Mouse (Mus musculus): ENCODE results near the gene Lct. TPM values are rescaled to one million over a fixed set of nuclear protein-coding genes. Genes with fewer than 3 reads are reported as not detected.

The Lct gene
- total and polyA plus RNA-seq, 2 experiments from 2014 or later = 0.04 to 0.11 TPM

DNA sequence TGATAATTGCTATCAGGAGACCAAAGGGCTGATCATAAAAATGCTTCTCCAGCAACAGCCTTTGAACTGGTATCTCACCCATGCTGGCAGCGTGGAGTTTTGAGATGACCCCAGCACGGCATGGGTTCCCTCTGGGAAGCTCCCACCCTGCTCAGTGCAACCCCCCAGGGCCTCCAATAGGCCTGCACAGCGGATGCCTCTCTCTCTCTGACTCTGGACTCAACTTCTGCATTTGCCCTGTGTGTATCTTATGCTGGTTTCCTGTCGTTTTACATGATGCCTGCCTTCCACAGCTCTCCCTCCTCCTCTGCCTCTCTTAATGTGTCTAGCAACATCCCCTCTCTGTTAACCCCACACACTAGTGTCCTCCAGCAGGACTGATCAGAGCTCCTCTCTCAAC is 13.5 kb downstream of the Lct start:
- DNase-seq (ENCODE audit: low spot score) (no peak), ATAC-seq (ENCODE audit: insufficient read depth, low read depth) (no peak)
- 61% methylated on average over 4 of the region's 4 CpGs for WGBS
- TF ChIP-seq CTCF (IDR thresholded peaks at IDR 0.05; ENCODE audit: low read depth) = no peak
- TF ChIP-seq EP300 (IDR thresholded peaks at IDR 0.05; ENCODE audit: low read depth) = no peak
- Histone ChIP-seq H3K9ac (replicated peaks; ENCODE audit: low read depth, low read length) (no peak overlapping the region), H3K9me3 (replicated peaks; ENCODE audit: control insufficient read depth, low read length) (no peaks in the 10 kb centered on the region), H3K4me1 (ENCODE audit: control insufficient read depth, insufficient read depth) (no peaks in the 10 kb centered on the region), H3K4me2 (ENCODE audit: low read depth, low read length) (no peak overlapping the region), H3K27ac (ENCODE audit: low read depth) (no peak overlapping the region), H3K4me3 (ENCODE audit: low read depth, low read length) (no peak overlapping the region), H3K36me3 (replicated peaks; ENCODE audit: control insufficient read depth, insufficient read depth, low read length) (no peaks in the 10 kb centered on the region), H3K27me3 (ENCODE audit: control insufficient read depth, insufficient read depth, low read length) (no peaks in the 10 kb centered on the region)

DNA sequence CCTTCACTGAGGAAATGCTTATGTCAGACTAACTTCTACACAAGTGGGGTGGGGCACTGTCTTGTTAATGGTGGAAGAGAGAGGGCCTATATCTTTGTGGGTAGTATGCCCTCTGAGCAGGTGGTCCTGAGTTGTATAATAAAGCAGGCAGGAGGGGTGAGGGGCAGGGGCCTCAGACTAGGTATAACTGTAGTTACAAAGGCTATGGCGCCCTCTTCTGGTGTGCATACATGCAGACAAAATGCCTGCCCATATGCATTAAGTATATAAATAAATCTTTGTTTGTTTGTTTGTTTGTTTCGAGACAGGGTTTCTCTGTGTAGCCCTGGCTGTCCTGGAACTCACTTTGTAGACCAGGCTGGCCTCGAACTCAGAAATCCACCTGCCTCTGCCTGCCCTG is 19.1 kb downstream of the Lct start:
- ATAC-seq (ENCODE audit: insufficient read depth, low read depth) = no peak
- TF ChIP-seq CTCF (IDR thresholded peaks at IDR 0.05; ENCODE audit: low read depth) (no peak), EP300 (IDR thresholded peaks at IDR 0.05; ENCODE audit: low read depth) (no peak)
- WGBS = 70% methylated on average over 3 of the region's 3 CpGs

DNA sequence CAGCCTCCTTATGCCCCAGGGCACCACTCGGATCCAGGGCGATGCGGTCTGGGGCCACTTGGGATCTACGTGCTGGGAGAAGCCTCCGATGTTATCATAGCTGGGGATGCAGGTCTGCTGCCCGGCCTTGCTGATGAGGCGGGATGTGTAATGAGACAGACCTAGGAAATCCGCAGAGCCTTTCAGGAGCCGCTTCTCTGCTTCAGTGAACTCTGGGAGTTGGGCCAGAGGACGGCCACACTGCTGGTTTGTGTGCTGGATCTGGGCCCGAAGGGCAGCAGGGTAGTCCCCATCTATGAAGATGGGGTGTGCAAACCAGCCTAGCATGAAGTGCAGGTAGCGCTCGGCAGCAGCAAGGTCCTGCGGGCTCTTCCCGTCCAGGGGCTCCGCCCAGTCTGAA is 24.2 kb downstream of the Lct start:
- Histone ChIP-seq H3K4me2 (ENCODE audit: low read depth, low read length) (no peak overlapping the region), H3K27me3 (ENCODE audit: control insufficient read depth, insufficient read depth, low read length) (no peaks in the 10 kb centered on the region), H3K4me1 (ENCODE audit: control insufficient read depth, insufficient read depth) (no peaks in the 10 kb centered on the region), H3K27ac (ENCODE audit: low read depth) (no peak overlapping the region), H3K9me3 (replicated peaks; ENCODE audit: control insufficient read depth, low read length) (peaks cover 7% of the 10 kb centered on the region; the same call in 1 of the 2 replicates), H3K36me3 (replicated peaks; ENCODE audit: control insufficient read depth, insufficient read depth, low read length) (no peaks in the 10 kb centered on the region), H3K4me3 (ENCODE audit: low read depth, low read length) (no peak overlapping the region), H3K9ac (replicated peaks; ENCODE audit: low read depth, low read length) (no peak overlapping the region)
- TF ChIP-seq EP300 (IDR thresholded peaks at IDR 0.05; ENCODE audit: low read depth) (no peak), CTCF (IDR thresholded peaks at IDR 0.05; ENCODE audit: low read depth) (no peak)
- DNase-seq (ENCODE audit: low spot score) = no peak
- WGBS = 91% methylated on average over 16 of the region's 16 CpGs
- no peak for ATAC-seq (ENCODE audit: insufficient read depth, low read depth)

More for the DNA sequence above, 19.1 kb downstream of the Lct start:
- Histone ChIP-seq H3K4me1 (ENCODE audit: control insufficient read depth, insufficient read depth) (no peaks in the 10 kb centered on the region), H3K36me3 (replicated peaks; ENCODE audit: control insufficient read depth, insufficient read depth, low read length) (no peaks in the 10 kb centered on the region), H3K9me3 (replicated peaks; ENCODE audit: control insufficient read depth, low read length) (no peaks in the 10 kb centered on the region), H3K27ac (ENCODE audit: low read depth) (no peak overlapping the region), H3K4me3 (ENCODE audit: low read depth, low read length) (no peak overlapping the region), H3K27me3 (ENCODE audit: control insufficient read depth, insufficient read depth, low read length) (no peaks in the 10 kb centered on the region), H3K4me2 (ENCODE audit: low read depth, low read length) (no peak overlapping the region), H3K9ac (replicated peaks; ENCODE audit: low read depth, low read length) (no peak overlapping the region)
- no peak for DNase-seq (ENCODE audit: low spot score)

DNA sequence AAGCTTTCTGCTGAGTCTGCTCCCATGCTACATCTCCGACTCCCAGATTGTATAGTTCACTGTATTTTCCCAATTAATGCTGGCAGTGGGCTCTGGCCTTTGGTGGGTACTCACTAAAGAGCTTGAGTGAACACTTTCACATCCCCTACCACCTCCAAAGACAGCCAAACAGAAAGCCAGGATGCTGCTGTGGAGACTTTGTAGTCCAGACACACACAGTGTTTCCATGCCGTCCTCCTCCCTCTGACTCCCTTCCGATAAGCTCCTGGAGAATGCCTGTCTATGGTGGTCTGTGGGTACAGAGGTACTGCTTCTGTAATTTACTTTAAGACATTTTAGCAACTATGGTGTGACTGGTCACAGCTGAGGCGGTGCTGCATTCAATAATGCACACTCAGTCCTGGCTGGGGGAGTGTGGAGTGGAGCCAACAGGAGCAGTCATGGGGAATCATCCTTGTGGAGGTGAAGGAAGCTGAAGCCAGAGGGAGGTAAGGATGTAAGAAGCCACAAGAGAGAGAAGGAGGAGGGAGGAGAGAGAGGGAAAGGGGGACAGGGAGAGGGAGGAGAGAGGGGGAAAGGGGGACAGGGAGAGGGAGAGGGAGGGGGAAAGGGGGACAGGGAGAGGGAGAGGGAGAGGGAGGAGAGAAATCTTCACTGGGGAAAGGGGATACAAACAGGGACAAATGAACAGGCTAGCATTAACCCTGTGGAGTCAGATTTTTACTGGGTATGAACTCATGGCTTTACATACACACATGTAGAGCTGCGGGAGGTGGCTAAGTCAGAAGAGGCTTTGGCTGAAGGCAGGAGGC is 32.2 kb downstream of the Lct start:
- ATAC-seq (ENCODE audit: insufficient read depth, low read depth) = no peak
- no peaks in the 10 kb centered on the region for H3K27me3 ChIP-seq (ENCODE audit: control insufficient read depth, insufficient read depth, low read length)
- DNase-seq (ENCODE audit: low spot score) = no peak

DNA sequence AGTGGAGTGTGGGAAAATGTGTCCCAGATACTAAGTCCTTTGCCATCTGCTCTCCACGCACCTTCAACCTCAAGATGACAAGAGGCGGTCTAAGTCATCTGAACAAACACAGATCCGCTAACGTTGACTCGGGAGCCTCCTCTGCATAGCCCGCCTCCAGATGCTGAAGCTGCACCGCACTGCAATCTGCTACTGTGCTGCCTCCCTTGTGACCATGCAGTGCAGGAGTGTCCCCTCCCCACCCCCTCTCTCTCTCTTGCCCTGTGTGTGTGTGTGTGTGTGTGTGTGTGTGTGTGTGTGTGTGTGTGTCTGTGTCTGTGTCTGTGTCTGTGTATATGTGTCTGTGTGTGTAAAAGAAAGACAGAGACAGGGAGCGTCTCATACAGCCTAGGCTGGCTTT is 32.8 kb downstream of the Lct start:
- Histone ChIP-seq H3K4me1 (ENCODE audit: control insufficient read depth, insufficient read depth) (no peaks in the 10 kb centered on the region), H3K27me3 (ENCODE audit: control insufficient read depth, insufficient read depth, low read length) (no peaks in the 10 kb centered on the region), H3K27ac (ENCODE audit: low read depth) (no peak overlapping the region), H3K36me3 (replicated peaks; ENCODE audit: control insufficient read depth, insufficient read depth, low read length) (no peaks in the 10 kb centered on the region), H3K4me3 (ENCODE audit: low read depth, low read length) (no peak overlapping the region), H3K9me3 (replicated peaks; ENCODE audit: control insufficient read depth, low read length) (no peaks in the 10 kb centered on the region), H3K9ac (replicated peaks; ENCODE audit: low read depth, low read length) (no peak overlapping the region), H3K4me2 (ENCODE audit: low read depth, low read length) (no peak overlapping the region)
- TF ChIP-seq CTCF (IDR thresholded peaks at IDR 0.05; ENCODE audit: low read depth) = no peak
- TF ChIP-seq EP300 (IDR thresholded peaks at IDR 0.05; ENCODE audit: low read depth) = no peak
- DNase-seq (ENCODE audit: low spot score) (no peak), ATAC-seq (ENCODE audit: insufficient read depth, low read depth) (no peak)
- WGBS = 59% methylated on average over 8 of the region's 8 CpGs

More for the DNA sequence above, 32.2 kb downstream of the Lct start:
- H3K27ac ChIP-seq (ENCODE audit: low read depth) = no peak overlapping the region
- H3K4me2 ChIP-seq (ENCODE audit: low read depth, low read length) = no peak overlapping the region
- TF ChIP-seq CTCF (IDR thresholded peaks at IDR 0.05; ENCODE audit: low read depth) (no peak), EP300 (IDR thresholded peaks at IDR 0.05; ENCODE audit: low read depth) (no peak)
- WGBS = 77% methylated on average over 5 of the region's 5 CpGs
- no peaks in the 10 kb centered on the region for H3K4me1 ChIP-seq (ENCODE audit: control insufficient read depth, insufficient read depth)
- no peaks in the 10 kb centered on the region for H3K36me3 ChIP-seq (replicated peaks; ENCODE audit: control insufficient read depth, insufficient read depth, low read length)
- no peaks in the 10 kb centered on the region for H3K9me3 ChIP-seq (replicated peaks; ENCODE audit: control insufficient read depth, low read length)
- no peak overlapping the region for H3K4me3 ChIP-seq (ENCODE audit: low read depth, low read length)
- no peak overlapping the region for H3K9ac ChIP-seq (replicated peaks; ENCODE audit: low read depth, low read length)

DNA sequence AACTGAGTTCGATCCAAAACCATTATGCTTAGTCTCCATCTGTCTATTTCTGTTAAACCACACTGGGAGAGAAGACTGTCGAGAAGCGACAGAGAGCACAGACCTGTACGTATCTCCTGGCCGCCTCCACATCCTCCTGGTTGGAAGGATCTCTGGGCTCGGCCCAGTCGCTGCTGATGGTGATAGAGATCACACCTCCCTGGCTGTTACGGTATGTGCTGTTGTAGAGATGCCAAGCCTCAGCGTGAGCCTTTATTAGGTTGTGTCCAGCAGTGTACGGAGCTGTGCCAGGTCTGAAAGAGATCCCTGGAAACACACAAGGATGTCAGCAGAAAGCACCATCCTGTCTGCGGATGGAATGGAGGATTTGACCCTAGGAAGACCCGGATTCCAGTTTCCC is 34.6 kb downstream of the Lct start:
- Histone ChIP-seq H3K4me2 (ENCODE audit: low read depth, low read length) (no peak overlapping the region), H3K4me1 (ENCODE audit: control insufficient read depth, insufficient read depth) (no peaks in the 10 kb centered on the region), H3K4me3 (ENCODE audit: low read depth, low read length) (no peak overlapping the region), H3K36me3 (replicated peaks; ENCODE audit: control insufficient read depth, insufficient read depth, low read length) (no peaks in the 10 kb centered on the region), H3K9me3 (replicated peaks; ENCODE audit: control insufficient read depth, low read length) (no peaks in the 10 kb centered on the region), H3K9ac (replicated peaks; ENCODE audit: low read depth, low read length) (no peak overlapping the region), H3K27ac (ENCODE audit: low read depth) (no peak overlapping the region), H3K27me3 (ENCODE audit: control insufficient read depth, insufficient read depth, low read length) (no peaks in the 10 kb centered on the region)
- TF ChIP-seq CTCF (IDR thresholded peaks at IDR 0.05; ENCODE audit: low read depth) (no peak), EP300 (IDR thresholded peaks at IDR 0.05; ENCODE audit: low read depth) (no peak)
- DNase-seq (ENCODE audit: low spot score) (no peak), ATAC-seq (ENCODE audit: insufficient read depth, low read depth) (no peak)
- WGBS = 74% methylated on average over 12 of the region's 12 CpGs

All from heart, postnatal 0 days (tissue).